Mouse (Mus musculus): ENCODE results near the gene Ednra. TPM values are rescaled to one million over a fixed set of nuclear protein-coding genes. Genes with fewer than 3 reads are reported as not detected.
A peak's percentile ranks its signal among the peaks of the same experiment; 100 is the strongest.
"Not testable (repeated sequence)": the region's sequence is repeated elsewhere in the genome, so short reads cannot be mapped to it uniquely, and the experiment has no call there.

The Ednra gene
- polyA plus RNA-seq, 1 experiment from 2014 or later = 14.3 TPM

GRCm38 (mm10) chr8:77713688-77714087, 10.6 kb downstream of the Ednra start:
- Histone ChIP-seq H3K27me3 (replicated peaks) (no peaks in the 10 kb centered on the region), H3K9me3 (no peaks in the 10 kb centered on the region), H3K9ac (no peak overlapping the region), H3K36me3 (no peaks in the 10 kb centered on the region), H3K4me2 (replicated peaks) (no peak overlapping the region), H3K4me3 (no peak overlapping the region), H3K4me1 (no peaks in the 10 kb centered on the region), H3K27ac (no peak overlapping the region)
- WGBS = 84% methylated on average over 5 of the region's 5 CpGs
- no peak for ATAC-seq (ENCODE audit: low FRiP score, low read depth)

GRCm38 (mm10) chr8:77704768-77705167, 19.5 kb downstream of the Ednra start:
- no peak overlapping the region for H3K9ac ChIP-seq
- H3K9me3 ChIP-seq = no peaks in the 10 kb centered on the region
- H3K4me3 ChIP-seq = no peak overlapping the region
- H3K4me1 ChIP-seq = no peaks in the 10 kb centered on the region
- no peak overlapping the region for H3K4me2 ChIP-seq (replicated peaks)
- WGBS = 92% methylated on average over 4 of the region's 4 CpGs
- no peaks in the 10 kb centered on the region for H3K27me3 ChIP-seq (replicated peaks)
- ATAC-seq (ENCODE audit: low FRiP score, low read depth) = no peak
- no peak overlapping the region for H3K27ac ChIP-seq
- H3K36me3 ChIP-seq = no peaks in the 10 kb centered on the region

GRCm38 (mm10) chr8:77698028-77698427, 26.2 kb downstream of the Ednra start:
- no peaks in the 10 kb centered on the region for H3K27me3 ChIP-seq (replicated peaks)
- H3K9me3 ChIP-seq = no peaks in the 10 kb centered on the region
- H3K36me3 ChIP-seq = no peaks in the 10 kb centered on the region
- 72% methylated on average over 10 of the region's 10 CpGs for WGBS
- no peak overlapping the region for H3K9ac ChIP-seq
- no peak for ATAC-seq (ENCODE audit: low FRiP score, low read depth)
- H3K4me1 ChIP-seq = peaks cover 9% of the 10 kb centered on the region; the same call in 1 of the 2 replicates
- no peak overlapping the region for H3K4me3 ChIP-seq
- no peak overlapping the region for H3K4me2 ChIP-seq (replicated peaks)
- H3K27ac ChIP-seq = no peak overlapping the region

GRCm38 (mm10) chr8:77696182-77696581, 28.1 kb downstream of the Ednra start:
- WGBS = 82% methylated on average over 4 of the region's 4 CpGs
- no peak for ATAC-seq (ENCODE audit: low FRiP score, low read depth)

GRCm38 (mm10) chr8:77695486-77696058, 28.7 kb downstream of the Ednra start:
- Histone ChIP-seq H3K4me1 (peaks cover 9% of the 10 kb centered on the region; the same call in 1 of the 2 replicates), H3K4me3 (no peak overlapping the region), H3K9me3 (no peaks in the 10 kb centered on the region), H3K27me3 (replicated peaks) (no peaks in the 10 kb centered on the region), H3K4me2 (replicated peaks) (no peak overlapping the region), H3K9ac (no peak overlapping the region), H3K36me3 (no peaks in the 10 kb centered on the region), H3K27ac (no peak overlapping the region)
- 29% methylated on average over 5 of the region's 5 CpGs for WGBS
- 0 out of 2 replicates have a peak, but pooled peaks have one; percentile 37 for ATAC-seq (ENCODE audit: low FRiP score, low read depth)

More at GRCm38 (mm10) chr8:77696182-77696581, 28.1 kb downstream of the Ednra start:
- Histone ChIP-seq H3K36me3 (no peaks in the 10 kb centered on the region), H3K9me3 (no peaks in the 10 kb centered on the region), H3K9ac (no peak overlapping the region), H3K27ac (no peak overlapping the region), H3K27me3 (replicated peaks) (no peaks in the 10 kb centered on the region), H3K4me3 (no peak overlapping the region), H3K4me2 (replicated peaks) (no peak overlapping the region), H3K4me1 (peaks cover 9% of the 10 kb centered on the region; the same call in 1 of the 2 replicates)

GRCm38 (mm10) chr8:77695070-77695469, 29.2 kb downstream of the Ednra start:
- H3K36me3 ChIP-seq = no peaks in the 10 kb centered on the region
- H3K4me1 ChIP-seq = peaks cover 9% of the 10 kb centered on the region; the same call in 1 of the 2 replicates
- H3K9ac ChIP-seq = no peak overlapping the region
- H3K27me3 ChIP-seq (replicated peaks) = no peaks in the 10 kb centered on the region
- no peak overlapping the region for H3K4me3 ChIP-seq
- H3K4me2 ChIP-seq (replicated peaks) = no peak overlapping the region
- ATAC-seq (ENCODE audit: low FRiP score, low read depth) = peak; percentile 58; the same call in 1 of the 2 replicates
- H3K9me3 ChIP-seq = no peaks in the 10 kb centered on the region
- H3K27ac ChIP-seq = no peak overlapping the region
- WGBS = 58% methylated on average over 3 of the region's 3 CpGs

GRCm38 (mm10) chr8:77694588-77694987, 29.7 kb downstream of the Ednra start:
- Histone ChIP-seq H3K27ac (no peak overlapping the region), H3K36me3 (no peaks in the 10 kb centered on the region), H3K4me2 (replicated peaks) (no peak overlapping the region), H3K27me3 (replicated peaks) (no peaks in the 10 kb centered on the region), H3K4me1 (peaks cover 9% of the 10 kb centered on the region; the same call in 1 of the 2 replicates), H3K9me3 (no peaks in the 10 kb centered on the region), H3K4me3 (no peak overlapping the region), H3K9ac (no peak overlapping the region)
- ATAC-seq (ENCODE audit: low FRiP score, low read depth) = no peak
- WGBS = 90% methylated on average over 4 of the region's 4 CpGs

- H3K4me2 ChIP-seq (replicated peaks); H3K36me3 ChIP-seq; H3K27me3 ChIP-seq (replicated peaks); H3K9me3 ChIP-seq; H3K4me3 ChIP-seq; H3K9ac ChIP-seq; ATAC-seq (ENCODE audit: low FRiP score, low read depth); H3K4me1 ChIP-seq; H3K27ac ChIP-seq: not testable (repeated sequence)
- 91% methylated on average over 7 of the region's 7 CpGs for WGBS
These were observed 34.7 kb downstream of the Ednra start for GRCm38 (mm10) chr8:77689421-77690059.

- Histone ChIP-seq H3K4me1 (no peaks in the 10 kb centered on the region), H3K9me3 (no peaks in the 10 kb centered on the region), H3K36me3 (no peaks in the 10 kb centered on the region), H3K27ac (no peak overlapping the region), H3K27me3 (replicated peaks) (no peaks in the 10 kb centered on the region), H3K4me3 (no peak overlapping the region), H3K4me2 (replicated peaks) (no peak overlapping the region), H3K9ac (no peak overlapping the region)
- 79% methylated on average over 5 of the region's 5 CpGs for WGBS
- no peak for ATAC-seq (ENCODE audit: low FRiP score, low read depth)
These were observed 35.3 kb downstream of the Ednra start for GRCm38 (mm10) chr8:77688978-77689377.

GRCm38 (mm10) chr8:77684372-77684771, 39.9 kb downstream of the Ednra start:
- Histone ChIP-seq H3K4me1 (no peaks in the 10 kb centered on the region), H3K9me3 (no peaks in the 10 kb centered on the region), H3K4me3 (no peak overlapping the region), H3K27me3 (replicated peaks) (no peaks in the 10 kb centered on the region), H3K27ac (no peak overlapping the region), H3K9ac (no peak overlapping the region), H3K36me3 (no peaks in the 10 kb centered on the region), H3K4me2 (replicated peaks) (no peak overlapping the region)
- no peak for ATAC-seq (ENCODE audit: low FRiP score, low read depth)
- WGBS = 89% methylated on average over 6 of the region's 6 CpGs

GRCm38 (mm10) chr8:77683356-77684106, 40.7 kb downstream of the Ednra start:
- no peaks in the 10 kb centered on the region for H3K36me3 ChIP-seq
- no peaks in the 10 kb centered on the region for H3K4me1 ChIP-seq
- H3K4me2 ChIP-seq (replicated peaks) = no peak overlapping the region
- H3K27ac ChIP-seq = no peak overlapping the region
- WGBS = 87% methylated on average over 6 of the region's 6 CpGs
- no peak overlapping the region for H3K9ac ChIP-seq
- no peak overlapping the region for H3K4me3 ChIP-seq
- no peak for ATAC-seq (ENCODE audit: low FRiP score, low read depth)
- H3K9me3 ChIP-seq = no peaks in the 10 kb centered on the region
- H3K27me3 ChIP-seq (replicated peaks) = no peaks in the 10 kb centered on the region

All from neural tube, embryonic 12.5 days (tissue).